Mouse (Mus musculus) mature B cell (primary cell): ENCODE data around the gene Ccdc102a.

ENCODE experiments used
- in situ Hi-C: fragments of 300-500 bp; cut with MboI; formaldehyde crosslinking; loops from 2 replicates; pipeline ENCODE4 v1.14.3; 2019

The Ccdc102a gene

DNA sequence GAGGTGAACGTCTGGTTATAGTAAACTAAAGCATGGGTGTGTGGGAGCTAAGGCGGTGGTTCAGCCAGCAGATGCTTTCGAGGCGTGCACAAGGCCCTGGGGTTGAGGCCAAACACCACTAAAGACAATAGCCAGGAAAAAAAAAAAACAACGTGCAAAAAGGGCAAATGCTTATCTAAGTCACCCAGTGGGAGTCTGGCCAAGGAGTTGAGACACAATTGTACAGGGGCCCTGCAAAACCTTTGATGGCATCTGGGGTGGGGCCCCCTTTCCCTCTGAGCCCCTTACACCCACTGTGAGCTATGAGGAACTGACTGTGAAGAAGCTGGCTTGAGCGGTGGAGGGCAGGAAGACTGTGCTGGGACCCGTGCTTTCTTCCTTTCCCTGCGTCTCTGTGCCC is 4.7 kb upstream of the Ccdc102a start:
- in situ Hi-C loops, result no loop called here

DNA sequence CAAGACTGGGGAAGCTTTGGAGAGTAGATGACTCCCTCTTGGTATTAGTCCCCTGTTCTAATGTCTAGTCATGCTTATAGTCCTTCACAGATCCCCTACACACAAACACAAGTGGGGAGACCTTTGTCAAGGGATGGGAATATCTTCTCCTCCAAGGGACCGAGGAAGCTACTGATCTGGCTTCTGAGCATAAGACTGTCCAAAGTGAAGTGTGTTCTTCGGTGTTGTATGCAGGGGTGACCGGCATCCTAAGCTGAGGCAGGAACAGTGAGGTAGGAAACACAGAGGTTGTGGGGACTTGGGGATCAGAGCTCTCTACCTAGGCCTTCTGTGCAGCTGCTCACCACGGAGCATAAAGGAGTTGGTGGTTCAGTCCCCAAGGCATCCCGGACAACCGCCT is 4.3 kb upstream of the Ccdc102a start:
- in situ Hi-C loops, result no loop called here

DNA sequence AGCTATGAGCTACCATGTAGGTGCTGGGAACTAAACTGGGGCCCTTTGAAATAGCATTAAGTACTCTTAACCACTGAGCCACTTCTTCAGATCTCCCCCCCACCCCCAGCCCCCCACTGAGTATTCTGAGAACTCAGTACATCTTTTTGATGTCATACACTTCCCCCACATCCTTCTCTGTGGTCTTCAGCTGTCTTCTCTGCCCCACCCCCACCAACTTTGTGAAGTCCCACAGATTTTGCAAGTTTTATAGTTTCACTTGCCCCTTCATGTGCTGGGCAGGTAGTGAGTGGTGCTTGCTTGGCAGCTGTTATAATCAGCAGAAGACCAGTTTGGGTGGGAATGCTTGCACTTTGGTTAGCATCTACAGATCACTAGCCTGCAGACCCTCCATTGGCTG is 1.4 kb upstream of the Ccdc102a start:
- in situ Hi-C loops, result no loop called here

DNA sequence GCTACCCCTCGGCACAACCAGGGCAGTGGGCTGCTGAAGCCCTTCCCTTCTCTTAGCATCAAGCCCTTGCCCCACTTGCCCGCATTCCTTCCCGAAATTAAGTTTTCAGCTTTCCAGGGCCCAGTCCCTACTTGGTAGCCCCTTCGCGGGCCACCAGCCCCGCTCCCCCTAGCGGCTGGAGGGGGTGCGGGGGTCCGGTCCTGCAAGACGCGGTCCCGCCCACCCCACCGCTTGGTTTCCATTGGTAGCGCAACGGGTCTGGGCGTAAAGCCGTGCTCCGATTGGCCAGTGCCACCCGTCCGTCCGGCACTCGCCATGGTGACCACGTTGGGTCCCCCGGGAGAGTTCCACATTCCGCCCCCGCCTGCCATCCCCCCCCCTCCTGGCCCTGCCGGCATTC is 546 bp downstream of the Ccdc102a start:
- in situ Hi-C loops, result no loop called here

DNA sequence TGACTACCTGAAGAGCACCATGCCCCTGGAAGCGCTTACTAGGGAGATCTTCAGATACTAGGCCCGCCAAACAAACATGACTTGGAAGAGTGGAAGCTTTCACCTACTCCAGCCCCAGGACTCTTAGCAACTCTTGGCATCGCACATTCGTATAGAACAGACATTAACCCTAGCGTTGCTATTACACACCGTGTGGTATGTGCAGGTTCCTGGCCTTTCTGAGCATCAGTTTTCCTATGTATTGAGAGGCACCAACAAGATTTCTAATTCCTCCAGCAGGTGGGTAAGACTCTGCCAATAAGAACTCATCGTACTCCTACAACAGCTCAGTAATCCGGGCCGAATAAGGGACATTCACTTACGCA is 956 bp downstream of the Ccdc102a start:
- in situ Hi-C loops, result no loop called here

DNA sequence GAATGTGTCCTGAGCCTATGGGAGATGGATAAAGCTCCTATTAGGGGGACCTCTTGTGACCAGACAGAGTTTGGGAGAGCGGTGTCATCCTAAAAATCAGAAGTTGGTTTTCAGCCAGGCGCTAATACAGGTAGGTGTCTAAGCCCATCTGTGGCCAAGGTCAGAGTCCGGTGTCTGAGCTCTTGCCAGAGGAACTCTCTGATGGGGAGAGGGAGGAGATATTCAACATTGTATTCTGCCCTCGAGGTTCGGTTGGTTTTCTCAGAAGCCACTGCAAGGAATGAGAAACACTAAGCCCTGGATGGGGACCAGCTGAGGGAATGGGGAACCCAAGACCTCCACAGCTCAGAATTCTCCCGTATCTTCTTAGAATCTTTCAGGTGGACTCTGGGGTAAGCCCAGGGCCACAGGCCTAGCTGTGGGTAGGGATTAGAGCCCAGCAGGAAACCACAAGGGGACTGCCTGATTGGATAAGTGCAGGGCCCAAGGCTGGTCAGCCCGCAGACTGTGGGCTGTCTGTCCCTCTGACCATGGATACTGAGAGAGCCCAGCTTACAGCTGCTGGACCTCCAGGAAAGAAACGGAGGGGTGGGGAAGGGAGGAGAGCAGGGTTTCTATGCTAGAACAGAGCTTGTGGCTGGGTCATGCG is 1.5 kb downstream of the Ccdc102a start:
- in situ Hi-C loops, result no loop called here

DNA sequence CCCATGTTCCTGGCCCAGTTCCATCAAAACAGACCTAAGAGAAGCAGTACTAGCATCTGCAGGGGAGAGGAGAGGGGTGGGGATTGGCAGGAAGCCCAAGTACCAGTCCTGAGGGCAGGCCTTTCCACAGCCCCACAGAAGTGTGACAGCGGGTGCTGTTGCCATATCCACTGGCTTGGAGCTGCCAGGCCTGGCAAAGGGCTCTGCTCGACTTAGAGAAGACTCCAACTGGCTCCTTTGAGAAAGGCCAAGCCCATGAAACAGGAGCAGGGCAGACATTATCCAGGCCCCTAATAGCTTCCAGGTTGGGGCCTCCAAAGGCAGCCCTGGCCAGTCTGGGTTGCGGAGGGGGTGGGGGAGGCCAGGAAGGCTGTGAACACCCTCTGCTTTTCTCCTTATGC is 3.2 kb downstream of the Ccdc102a start:
- in situ Hi-C loops, result no loop called here

DNA sequence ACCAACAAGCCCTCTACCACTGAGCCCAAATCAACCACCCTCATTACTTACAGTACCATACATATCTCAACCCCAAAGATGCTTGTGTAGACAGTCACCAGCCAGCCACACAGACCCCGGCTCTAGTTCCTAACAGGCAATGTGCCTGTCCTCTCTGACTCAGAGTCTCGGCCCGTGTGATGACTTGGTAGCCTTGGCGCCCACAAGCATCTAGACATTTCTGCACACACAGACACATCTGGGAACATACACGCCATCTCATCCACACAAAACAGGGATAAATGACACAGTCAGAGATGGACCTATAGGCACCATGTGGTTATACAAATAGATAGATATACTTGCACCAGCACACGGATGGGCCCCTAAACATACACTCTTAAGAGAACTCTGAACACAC is 3.6 kb downstream of the Ccdc102a start:
- in situ Hi-C loops, result no loop called here

DNA sequence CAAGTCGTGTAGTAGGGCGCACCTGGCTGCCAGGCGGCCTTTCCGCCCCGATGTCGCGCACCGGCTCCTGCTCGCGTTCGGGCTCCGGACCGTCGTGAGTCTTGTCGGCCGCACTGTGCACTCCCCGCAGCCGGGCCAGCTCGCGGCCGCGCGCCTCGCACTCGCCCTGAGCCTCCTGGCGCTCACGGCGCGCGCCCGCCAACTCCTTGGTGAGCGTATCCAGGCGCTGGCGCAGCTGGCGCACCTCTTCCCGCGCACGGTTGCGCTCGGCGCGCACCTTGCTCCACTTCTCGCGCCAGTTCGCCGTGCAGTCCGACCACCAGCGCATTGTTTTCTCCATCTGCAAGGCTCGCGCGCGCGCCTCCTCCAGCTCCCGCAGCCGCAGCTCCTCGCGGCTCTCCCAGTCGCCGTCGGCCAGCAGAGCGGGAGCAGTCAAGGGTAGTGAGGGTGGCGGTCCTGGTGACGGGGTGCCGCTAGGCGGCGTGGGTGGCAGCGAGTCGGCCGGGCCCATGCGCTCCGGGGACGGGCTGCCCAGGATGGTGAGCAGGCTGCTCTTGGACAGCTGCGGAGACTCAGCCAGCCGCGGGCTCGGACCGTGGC is 4.7 kb downstream of the Ccdc102a start:
- in situ Hi-C loops, result no loop called here

DNA sequence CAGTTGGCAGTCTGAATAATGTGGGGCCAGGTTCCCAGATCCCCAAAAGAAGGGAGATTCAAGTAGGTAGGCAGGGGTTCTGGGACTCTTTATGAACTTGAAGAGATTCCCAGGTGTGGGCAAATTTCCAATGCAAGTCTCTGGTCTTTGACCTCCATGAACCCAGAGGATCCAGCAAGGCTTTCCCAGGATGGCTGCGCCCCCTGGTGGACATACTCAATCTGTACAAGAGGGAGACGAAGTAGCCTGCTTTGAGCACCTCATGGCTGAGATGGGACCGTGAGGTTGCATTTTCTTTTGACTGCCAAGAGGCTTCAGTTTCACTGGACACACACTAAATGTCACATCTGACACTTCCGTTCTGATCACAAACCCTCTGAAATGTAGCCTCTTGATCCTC is 9.1 kb downstream of the Ccdc102a start:
- in situ Hi-C loops, result loop anchor here (10.0 kb wide), 1 partner anchor 204 kb away; no protein-coding TSS in a partner anchor

DNA sequence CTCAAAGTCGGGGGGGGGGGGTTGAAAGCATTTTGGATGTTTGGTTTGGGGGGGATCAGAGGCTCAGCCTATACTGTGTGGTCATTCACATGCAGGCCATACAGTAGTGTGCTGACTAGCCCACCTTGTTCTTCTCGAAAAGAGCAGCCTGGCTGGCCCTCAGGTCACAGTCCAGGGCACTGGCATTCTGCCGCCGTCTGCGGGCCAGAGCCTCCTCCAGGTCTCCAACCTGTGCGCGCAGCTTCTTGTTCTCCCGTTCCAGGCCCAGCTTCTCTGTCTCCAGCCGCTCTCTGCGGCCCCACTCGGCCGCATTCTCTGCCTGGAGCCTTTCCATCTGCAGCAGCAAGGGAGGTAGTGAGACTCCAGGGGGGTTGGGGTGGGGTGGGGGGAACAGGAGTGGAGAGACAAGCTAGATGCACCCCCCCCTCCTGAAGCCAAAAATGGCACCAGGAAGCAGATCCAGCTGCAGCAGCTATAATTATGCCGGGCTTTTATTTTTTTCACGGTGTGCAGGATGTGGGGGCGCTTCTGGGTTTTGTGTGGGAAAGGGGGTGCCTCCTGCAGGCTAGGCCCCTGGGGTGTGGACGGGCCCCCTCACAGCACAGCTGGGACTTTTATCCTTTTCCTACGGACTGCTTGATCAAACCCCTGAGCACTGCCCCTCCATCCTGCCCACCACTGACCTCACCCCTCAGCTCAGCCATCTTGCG is 10.2 kb downstream of the Ccdc102a start:
- in situ Hi-C loops, result loop anchor here (10.0 kb wide), 1 partner anchor 203 kb away; no protein-coding TSS in a partner anchor

DNA sequence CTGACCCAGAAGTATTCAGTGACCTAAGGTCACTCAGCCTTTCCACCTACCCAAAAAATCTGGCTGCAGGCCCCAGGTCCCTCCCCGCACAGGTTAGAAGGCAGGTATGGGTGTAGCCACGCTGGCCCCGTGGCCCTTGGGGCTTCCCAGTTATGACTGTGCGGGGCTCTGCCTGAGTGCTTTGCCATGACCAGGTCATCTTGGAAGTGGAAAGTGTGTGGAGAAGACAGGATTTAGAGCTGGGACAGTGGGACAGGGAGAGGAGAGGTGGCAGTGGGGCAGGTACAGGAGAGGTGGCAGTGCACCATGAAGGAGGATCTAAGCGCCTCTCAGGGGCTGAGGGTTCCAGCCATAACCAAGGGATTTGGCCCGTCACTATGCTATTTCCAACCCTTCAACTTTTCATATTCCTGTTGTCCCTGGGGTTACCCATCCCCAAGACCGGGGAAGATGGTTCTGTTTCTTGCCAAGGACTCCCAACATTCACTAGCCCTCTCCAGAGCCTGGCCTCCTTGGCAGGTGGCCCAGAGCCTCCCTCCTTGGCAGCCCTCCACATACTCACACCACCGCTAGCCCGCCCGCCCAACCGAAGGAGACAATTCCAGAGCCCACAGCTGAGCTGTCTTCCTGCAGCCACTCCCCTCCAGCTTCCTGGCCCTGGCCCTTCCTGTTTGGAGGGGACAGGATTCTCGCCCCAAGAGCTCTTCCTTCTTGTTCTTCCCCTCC is 13.3 kb downstream of the Ccdc102a start:
- in situ Hi-C loops, result loop anchor here (10.0 kb wide), 1 partner anchor 200 kb away; no protein-coding TSS in a partner anchor

DNA sequence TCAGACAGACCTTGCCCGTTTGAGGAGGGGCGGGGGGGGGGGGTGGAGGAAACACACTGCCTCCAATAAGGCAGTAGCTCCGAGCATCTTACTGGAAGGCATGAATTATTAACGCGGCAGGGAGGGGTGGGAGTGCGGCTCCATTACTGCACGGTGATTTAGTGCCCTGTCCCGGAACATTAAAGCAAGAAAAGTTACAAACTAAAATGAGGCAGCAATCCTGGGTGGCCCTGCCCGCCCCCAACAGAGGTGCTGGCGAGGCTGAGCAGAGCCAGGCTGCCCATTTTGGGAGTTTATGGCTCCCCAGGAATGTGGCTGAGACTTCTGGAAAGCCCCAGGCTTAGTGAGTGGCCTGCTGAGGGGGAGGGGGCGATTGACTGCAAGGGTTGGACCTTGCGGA is 14.2 kb downstream of the Ccdc102a start:
- in situ Hi-C loops, result loop anchor here (10.0 kb wide), 1 partner anchor 199 kb away; no protein-coding TSS in a partner anchor

DNA sequence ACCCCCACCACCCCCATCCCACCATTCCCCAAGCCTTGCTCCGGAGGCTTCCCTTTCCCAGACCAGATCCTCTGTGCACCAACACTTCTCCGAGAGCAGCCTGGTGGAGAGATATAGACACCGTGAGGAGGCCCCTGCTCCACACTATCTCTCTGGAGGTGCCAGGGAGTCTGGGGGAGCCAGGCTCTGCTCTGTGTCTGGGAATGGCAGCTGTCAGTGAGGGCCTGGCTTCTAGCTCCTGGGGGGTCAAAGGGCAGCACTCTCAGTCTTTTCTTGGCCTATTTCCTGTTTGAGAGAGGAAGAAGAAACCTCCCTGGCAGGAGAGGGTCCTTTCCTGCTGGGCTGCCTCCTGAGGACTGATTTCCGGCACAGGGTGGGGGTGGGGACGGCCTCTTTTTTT is 16.9 kb downstream of the Ccdc102a start:
- in situ Hi-C loops, result loop anchor here (10.0 kb wide), 1 partner anchor 196 kb away; no protein-coding TSS in a partner anchor

DNA sequence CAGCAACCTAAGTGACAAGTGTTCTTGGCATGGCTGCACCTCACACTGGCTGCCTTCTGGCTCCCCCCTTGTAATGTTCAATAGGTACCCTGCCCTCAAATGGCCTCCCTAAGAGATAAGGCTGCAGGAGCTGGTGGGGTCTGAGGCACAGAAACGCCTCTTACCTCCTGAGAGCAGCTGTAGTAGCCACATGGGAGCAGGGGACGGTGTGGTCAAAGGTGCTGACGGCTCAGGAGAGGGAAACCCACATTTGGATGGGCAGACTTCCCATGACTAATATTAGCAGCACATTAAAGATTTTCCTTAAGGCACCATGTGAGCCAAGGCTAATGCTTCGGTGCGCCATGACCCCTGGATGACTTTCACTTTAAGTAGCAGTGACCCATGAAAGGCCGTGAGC is 17.3 kb downstream of the Ccdc102a start:
- in situ Hi-C loops, result loop anchor here (10.0 kb wide), 1 partner anchor 196 kb away; no protein-coding TSS in a partner anchor

DNA sequence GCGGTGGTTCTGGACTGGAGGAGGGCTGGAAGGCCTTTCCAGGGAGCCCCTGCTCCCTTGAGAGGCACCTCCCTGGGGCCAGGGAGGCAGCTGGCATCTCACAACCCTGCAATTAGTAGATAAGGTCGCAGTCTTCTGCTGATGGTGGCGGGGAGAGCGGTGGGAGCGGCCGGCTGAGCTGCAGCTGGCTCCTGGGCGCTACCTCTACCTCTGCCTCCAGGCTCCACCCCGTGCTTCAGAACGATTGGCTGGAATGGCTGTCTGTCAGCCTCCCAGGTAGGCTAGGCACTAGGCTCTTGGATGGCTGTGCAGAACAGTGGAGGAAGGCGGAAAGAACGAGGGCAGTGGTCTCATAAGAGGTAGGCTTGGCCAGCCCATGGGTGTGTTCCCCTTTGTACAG is 18.6 kb downstream of the Ccdc102a start:
- in situ Hi-C loops, result no loop called here

DNA sequence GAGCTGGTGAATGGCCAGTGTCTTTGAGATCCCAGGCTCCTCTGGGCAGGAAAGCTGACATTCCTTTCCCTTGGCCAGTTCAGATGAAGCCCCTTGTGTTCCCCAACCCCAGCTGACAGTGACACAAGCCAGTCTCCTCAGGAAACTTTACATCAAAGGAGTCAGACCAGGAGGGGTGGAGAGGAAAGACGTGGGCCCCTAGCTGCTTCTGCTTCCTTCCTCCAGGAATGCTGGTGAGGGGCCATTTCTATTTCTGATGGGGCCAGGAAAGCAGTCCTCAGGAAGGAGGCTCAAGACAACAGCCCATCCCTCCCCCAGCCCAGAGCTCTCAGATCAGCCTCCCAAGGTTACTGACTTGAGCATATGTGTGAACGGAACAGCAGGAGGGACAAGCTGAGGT is 25.0 kb downstream of the Ccdc102a start:
- in situ Hi-C loops, result no loop called here

DNA sequence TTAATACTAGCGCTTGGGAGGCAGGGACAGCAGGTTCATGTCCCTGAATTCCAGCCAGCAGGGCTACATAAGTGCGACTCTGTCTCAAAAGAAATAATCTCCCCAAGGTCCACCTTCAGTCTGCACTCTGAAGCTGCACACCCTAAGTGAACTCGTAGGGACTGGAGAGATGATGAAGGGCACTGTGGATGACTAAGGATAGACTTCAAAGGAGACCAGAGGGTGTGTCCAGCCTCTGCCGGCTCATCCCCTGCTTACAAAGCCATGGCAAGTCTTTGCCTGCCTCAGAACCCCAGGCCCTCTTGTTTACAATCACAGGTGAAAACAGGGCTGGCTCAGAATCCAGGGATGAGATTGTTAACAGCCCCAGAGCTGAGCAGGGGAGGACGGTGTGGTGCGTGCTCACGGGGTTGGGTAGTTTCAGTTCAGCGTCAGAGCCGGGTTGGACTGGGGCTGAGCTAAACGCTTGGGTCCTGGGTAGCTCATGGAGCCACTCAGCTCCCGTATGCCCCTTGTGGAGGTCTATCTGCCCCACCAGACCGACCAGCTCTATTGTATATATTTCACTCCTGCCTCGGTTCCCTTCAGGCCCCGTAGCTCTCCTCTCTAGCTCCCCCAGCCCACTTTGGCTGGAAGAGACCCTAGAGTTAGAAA is 29.4 kb downstream of the Ccdc102a start:
- in situ Hi-C loops, result no loop called here

DNA sequence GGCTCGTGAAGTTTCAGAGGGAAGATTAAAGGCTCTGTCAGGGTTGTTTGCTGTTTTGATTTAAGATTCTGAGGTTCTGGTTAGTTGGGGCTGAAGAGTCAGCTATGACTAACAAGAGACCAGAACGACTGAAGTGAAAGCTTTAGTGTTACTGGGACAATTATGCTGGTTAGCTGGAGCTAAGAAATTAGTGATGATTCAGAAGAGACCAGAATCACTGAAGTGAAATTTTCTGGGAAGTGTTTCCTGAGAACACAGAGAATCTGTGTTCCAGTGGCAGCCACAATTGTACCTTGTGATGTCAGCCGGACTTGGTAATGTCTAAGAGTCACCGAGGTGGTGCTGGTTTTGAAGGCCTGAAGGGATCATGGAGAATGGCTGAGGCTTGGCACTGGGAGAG is 37.2 kb downstream of the Ccdc102a start:
- in situ Hi-C loops, result no loop called here

DNA sequence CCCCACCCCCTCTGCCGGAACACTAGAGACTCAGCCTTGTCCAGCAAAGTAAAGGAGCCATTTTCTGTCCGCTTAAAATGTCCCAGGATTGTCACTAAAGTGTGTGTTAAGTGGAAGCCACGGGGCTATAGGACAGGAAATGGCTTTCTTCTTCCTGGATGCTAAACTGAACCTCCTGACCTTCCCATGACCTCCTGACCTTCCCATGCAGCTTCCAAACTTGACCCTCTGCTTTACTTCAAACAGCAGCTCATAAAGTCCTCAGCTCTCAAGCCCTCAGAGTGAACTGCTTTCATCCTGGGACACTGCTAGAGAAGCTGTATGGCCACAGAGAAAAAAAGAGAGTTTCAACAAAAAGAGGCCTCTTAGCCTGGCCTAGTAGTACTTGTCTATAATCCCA is 41.1 kb downstream of the Ccdc102a start:
- in situ Hi-C loops, result no loop called here

DNA sequence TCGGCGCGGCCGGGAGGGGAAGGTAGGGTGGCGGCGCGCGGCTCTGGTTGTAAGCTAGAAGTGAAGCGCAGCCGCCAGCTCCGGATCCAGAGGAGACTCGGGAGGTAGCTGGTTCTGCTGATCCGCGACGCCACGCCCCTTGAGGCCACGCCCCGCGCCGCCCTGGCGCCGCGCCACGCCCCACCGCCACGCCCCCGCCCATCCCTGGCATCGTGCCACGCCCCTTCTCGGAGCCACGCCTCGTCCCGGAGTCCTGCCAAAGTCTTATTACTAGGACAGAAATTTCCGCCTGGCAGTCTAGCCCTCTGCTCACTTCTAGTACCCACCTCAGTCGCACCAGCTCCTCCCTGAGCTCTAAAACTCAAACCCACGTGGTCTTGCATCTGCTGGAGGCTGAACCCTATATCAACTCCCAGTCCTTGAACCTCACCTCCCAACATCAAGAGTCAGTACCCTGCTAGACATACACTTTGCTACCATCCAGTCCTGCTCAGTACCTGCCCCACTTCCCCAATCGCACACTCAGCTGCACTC is 41.6 kb downstream of the Ccdc102a start, which contains the start of gene Dok4:
Dok4 (minus strand) TSS at position 134 of the 534 bp plus-strand sequence.
- in situ Hi-C loops, result no loop called here

DNA sequence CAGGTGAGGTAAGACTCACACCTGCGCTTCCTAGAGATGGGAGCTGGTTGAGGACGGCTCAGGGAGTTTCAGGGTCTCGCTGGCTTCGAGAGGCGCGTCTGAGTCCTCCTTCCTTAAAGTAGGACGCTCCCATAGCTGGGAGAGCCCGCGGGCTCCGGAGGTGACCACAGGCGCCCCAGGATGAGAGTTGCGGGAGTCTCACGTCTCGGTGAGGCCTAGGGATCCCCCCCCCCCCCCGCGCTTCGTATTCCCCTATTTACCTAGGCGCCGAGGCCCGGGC is 42.1 kb downstream of the Ccdc102a start:
- in situ Hi-C loops, result no loop called here
